Mouse (Mus musculus): ENCODE measurements around the gene Gm20388. TPM values are rescaled to one million over a fixed set of nuclear protein-coding genes. Genes with fewer than 3 reads are reported as not detected.

Gm20388 gene
- polyA plus RNA-seq, 1 experiment from 2014 or later, result 5.3 TPM

- no peak for ATAC-seq (replicated peaks; ENCODE audit: low FRiP score)
- peaks cover 32% of the 10 kb centered on the region for H3K4me1 ChIP-seq (replicated peaks; ENCODE audit: control insufficient read depth, insufficient read depth, low read length)
- H3K36me3 ChIP-seq (ENCODE audit: control insufficient read depth, insufficient read depth, low read length), result no peaks in the 10 kb centered on the region
- H3K9me3 ChIP-seq (ENCODE audit: control insufficient read depth, low read length), result no peaks in the 10 kb centered on the region
- no peak overlapping the region for H3K4me2 ChIP-seq
- 55% methylated on average over 4 of the region's 4 CpGs for WGBS
- peak; percentile 53 for DNase-seq (ENCODE audit: low spot score)
- H3K27ac ChIP-seq (ENCODE audit: low read depth, low read length), result no peak overlapping the region
- peaks cover 40% of the 10 kb centered on the region for H3K27me3 ChIP-seq (replicated peaks; ENCODE audit: control insufficient read depth, insufficient read depth, low read length)
- H3K4me3 ChIP-seq (ENCODE audit: low read depth, low read length), result no peak overlapping the region
- H3K9ac ChIP-seq (ENCODE audit: low read depth, low read length), result no peak overlapping the region
These were observed 2826.4 kb downstream of the Gm20388 start for GRCm38 (mm10) chr8:122737071-122737470.

- no peak for DNase-seq (ENCODE audit: low spot score)
- Histone ChIP-seq H3K9ac (ENCODE audit: low read depth, low read length) (no peak overlapping the region), H3K4me3 (ENCODE audit: low read depth, low read length) (no peak overlapping the region), H3K27ac (ENCODE audit: low read depth, low read length) (no peak overlapping the region), H3K4me1 (replicated peaks; ENCODE audit: control insufficient read depth, insufficient read depth, low read length) (peaks cover 32% of the 10 kb centered on the region), H3K9me3 (ENCODE audit: control insufficient read depth, low read length) (no peaks in the 10 kb centered on the region), H3K36me3 (ENCODE audit: control insufficient read depth, insufficient read depth, low read length) (no peaks in the 10 kb centered on the region), H3K4me2 (no peak overlapping the region), H3K27me3 (replicated peaks; ENCODE audit: control insufficient read depth, insufficient read depth, low read length) (peaks cover 49% of the 10 kb centered on the region)
- no peak for ATAC-seq (replicated peaks; ENCODE audit: low FRiP score)
- 90% methylated on average over 6 of the region's 6 CpGs for WGBS
These were observed 2827.2 kb downstream of the Gm20388 start for GRCm38 (mm10) chr8:122737886-122738285.

- H3K27me3 ChIP-seq (replicated peaks; ENCODE audit: control insufficient read depth, insufficient read depth, low read length), result peaks cover 56% of the 10 kb centered on the region
- no peak for DNase-seq (ENCODE audit: low spot score)
- no peak overlapping the region for H3K4me2 ChIP-seq
- H3K9me3 ChIP-seq (ENCODE audit: control insufficient read depth, low read length), result no peaks in the 10 kb centered on the region
- no peak overlapping the region for H3K4me3 ChIP-seq (ENCODE audit: low read depth, low read length)
- H3K27ac ChIP-seq (ENCODE audit: low read depth, low read length), result no peak overlapping the region
- peaks cover 32% of the 10 kb centered on the region for H3K4me1 ChIP-seq (replicated peaks; ENCODE audit: control insufficient read depth, insufficient read depth, low read length)
- no peaks in the 10 kb centered on the region for H3K36me3 ChIP-seq (ENCODE audit: control insufficient read depth, insufficient read depth, low read length)
- no peak for ATAC-seq (replicated peaks; ENCODE audit: low FRiP score)
- no peak overlapping the region for H3K9ac ChIP-seq (ENCODE audit: low read depth, low read length)
- WGBS, result 31% methylated on average over 11 of the region's 11 CpGs
These were observed 2828.6 kb downstream of the Gm20388 start for GRCm38 (mm10) chr8:122739102-122739725.

- Histone ChIP-seq H3K4me1 (replicated peaks; ENCODE audit: control insufficient read depth, insufficient read depth, low read length) (peaks cover 4% of the 10 kb centered on the region), H3K27me3 (replicated peaks; ENCODE audit: control insufficient read depth, insufficient read depth, low read length) (peaks cover 84% of the 10 kb centered on the region), H3K27ac (ENCODE audit: low read depth, low read length) (no peak overlapping the region), H3K9ac (ENCODE audit: low read depth, low read length) (no peak overlapping the region), H3K36me3 (ENCODE audit: control insufficient read depth, insufficient read depth, low read length) (no peaks in the 10 kb centered on the region), H3K4me2 (no peak overlapping the region), H3K9me3 (ENCODE audit: control insufficient read depth, low read length) (no peaks in the 10 kb centered on the region), H3K4me3 (ENCODE audit: low read depth, low read length) (no peak overlapping the region)
- 41% methylated on average over 19 of the region's 19 CpGs for WGBS
- DNase-seq (ENCODE audit: low spot score) (no peak), ATAC-seq (replicated peaks; ENCODE audit: low FRiP score) (no peak)
These were observed 2831.8 kb downstream of the Gm20388 start for GRCm38 (mm10) chr8:122742471-122742870.

GRCm38 (mm10) chr8:122745022-122745749 lies 2834.5 kb downstream of the Gm20388 start:
- no peak for ATAC-seq (replicated peaks; ENCODE audit: low FRiP score)
- H3K27me3 ChIP-seq (replicated peaks; ENCODE audit: control insufficient read depth, insufficient read depth, low read length), result peaks cover 68% of the 10 kb centered on the region
- 51% methylated on average over 17 of the region's 17 CpGs for WGBS

GRCm38 (mm10) chr8:122745750-122746275 lies 2835.2 kb downstream of the Gm20388 start:
- ATAC-seq (replicated peaks; ENCODE audit: low FRiP score) (no peak), DNase-seq (ENCODE audit: low spot score) (no peak)
- Histone ChIP-seq H3K36me3 (ENCODE audit: control insufficient read depth, insufficient read depth, low read length) (no peaks in the 10 kb centered on the region), H3K27me3 (replicated peaks; ENCODE audit: control insufficient read depth, insufficient read depth, low read length) (peaks cover 67% of the 10 kb centered on the region), H3K4me1 (replicated peaks; ENCODE audit: control insufficient read depth, insufficient read depth, low read length) (0 out of 2 replicates have a peak, but pooled peaks cover 3% of the 10 kb centered on the region), H3K9me3 (ENCODE audit: control insufficient read depth, low read length) (no peaks in the 10 kb centered on the region), H3K4me2 (no peak overlapping the region), H3K9ac (ENCODE audit: low read depth, low read length) (no peak overlapping the region), H3K27ac (ENCODE audit: low read depth, low read length) (no peak overlapping the region), H3K4me3 (ENCODE audit: low read depth, low read length) (no peak overlapping the region)
- WGBS, result 29% methylated on average over 16 of the region's 16 CpGs

More at GRCm38 (mm10) chr8:122745022-122745749, 2834.5 kb downstream of the Gm20388 start:
- Histone ChIP-seq H3K4me1 (replicated peaks; ENCODE audit: control insufficient read depth, insufficient read depth, low read length) (0 out of 2 replicates have a peak, but pooled peaks cover 3% of the 10 kb centered on the region), H3K9me3 (ENCODE audit: control insufficient read depth, low read length) (no peaks in the 10 kb centered on the region), H3K36me3 (ENCODE audit: control insufficient read depth, insufficient read depth, low read length) (no peaks in the 10 kb centered on the region), H3K9ac (ENCODE audit: low read depth, low read length) (no peak overlapping the region), H3K4me3 (ENCODE audit: low read depth, low read length) (no peak overlapping the region), H3K4me2 (no peak overlapping the region), H3K27ac (ENCODE audit: low read depth, low read length) (no peak overlapping the region)
- DNase-seq (ENCODE audit: low spot score), result no peak

GRCm38 (mm10) chr8:122746439-122746838 lies 2835.8 kb downstream of the Gm20388 start:
- DNase-seq (ENCODE audit: low spot score) (no peak), ATAC-seq (replicated peaks; ENCODE audit: low FRiP score) (no peak)
- Histone ChIP-seq H3K9me3 (ENCODE audit: control insufficient read depth, low read length) (no peaks in the 10 kb centered on the region), H3K27me3 (replicated peaks; ENCODE audit: control insufficient read depth, insufficient read depth, low read length) (peaks cover 65% of the 10 kb centered on the region), H3K9ac (ENCODE audit: low read depth, low read length) (no peak overlapping the region), H3K4me2 (no peak overlapping the region), H3K4me1 (replicated peaks; ENCODE audit: control insufficient read depth, insufficient read depth, low read length) (0 out of 2 replicates have a peak, but pooled peaks cover 3% of the 10 kb centered on the region), H3K27ac (ENCODE audit: low read depth, low read length) (no peak overlapping the region), H3K36me3 (ENCODE audit: control insufficient read depth, insufficient read depth, low read length) (no peaks in the 10 kb centered on the region), H3K4me3 (ENCODE audit: low read depth, low read length) (no peak overlapping the region)
- 51% methylated on average over 7 of the region's 7 CpGs for WGBS

GRCm38 (mm10) chr8:122747825-122748224 lies 2837.2 kb downstream of the Gm20388 start:
- Histone ChIP-seq H3K4me2 (no peak overlapping the region), H3K9me3 (ENCODE audit: control insufficient read depth, low read length) (no peaks in the 10 kb centered on the region), H3K27ac (ENCODE audit: low read depth, low read length) (no peak overlapping the region), H3K9ac (ENCODE audit: low read depth, low read length) (no peak overlapping the region), H3K4me1 (replicated peaks; ENCODE audit: control insufficient read depth, insufficient read depth, low read length) (0 out of 2 replicates have a peak, but pooled peaks cover 3% of the 10 kb centered on the region), H3K4me3 (ENCODE audit: low read depth, low read length) (no peak overlapping the region), H3K27me3 (replicated peaks; ENCODE audit: control insufficient read depth, insufficient read depth, low read length) (peaks cover 62% of the 10 kb centered on the region), H3K36me3 (ENCODE audit: control insufficient read depth, insufficient read depth, low read length) (no peaks in the 10 kb centered on the region)
- 86% methylated on average over 1 of the region's 1 CpGs for WGBS
- ATAC-seq (replicated peaks; ENCODE audit: low FRiP score) (no peak), DNase-seq (ENCODE audit: low spot score) (no peak)
